Comparison of ENCODE assay signal across 9 mouse cellular contexts in genomic region chr1:134987962-134988341, GRCm38 (mm10). TPM values are rescaled to one million over a fixed set of nuclear protein-coding genes. Genes with fewer than 3 reads are reported as not detected.
DNase-seq lines count a peak whose midpoint lies in the region; ATAC-seq and TF ChIP-seq lines count a peak whose summit lies in the region.
"Had no signal": no experiment of that assay in that cellular context is flagged by ENCODE, and none has a peak within 500 bp of the region (broad histone marks: within the 10 kb centered on the region; RNA-seq: fewer than 3 reads in every experiment).

No protein-coding gene starts in this region.

- no peak for TF ChIP-seq EP300 in liver, postnatal 0 days (IDR thresholded peaks at IDR 0.05; ENCODE audit: low read depth)

- H3K27ac ChIP-seq in heart, embryonic 13.5 days (replicated peaks), result no peak overlapping the region
- H3K27ac ChIP-seq in hindbrain, embryonic 10.5 days, result peak overlapping the region; percentile 77
- no peak overlapping the region for H3K27ac ChIP-seq in liver, postnatal 0 days (ENCODE audit: low read depth)
- H3K27ac ChIP-seq: macrophage had no signal

- H3K36me3 ChIP-seq in heart, embryonic 13.5 days, result no peaks in the 10 kb centered on the region
- no peaks in the 10 kb centered on the region for H3K36me3 ChIP-seq in hindbrain, embryonic 10.5 days
- H3K36me3 ChIP-seq in liver, postnatal 0 days (replicated peaks; ENCODE audit: insufficient read depth, low read length), result no peaks in the 10 kb centered on the region

- H3K4me2 ChIP-seq in heart, embryonic 13.5 days, result peak overlapping the region; percentile 85
- H3K4me2 ChIP-seq in liver, postnatal 0 days (ENCODE audit: low read depth, low read length), result peak overlapping the region; percentile 64

- no peaks in the 10 kb centered on the region for H3K9me3 ChIP-seq in heart, embryonic 13.5 days
- no peaks in the 10 kb centered on the region for H3K9me3 ChIP-seq in hindbrain, embryonic 10.5 days
- H3K9me3 ChIP-seq in liver, postnatal 0 days (ENCODE audit: low read length), result no peaks in the 10 kb centered on the region

- peak overlapping the region; percentile 52 for H3K4me3 ChIP-seq in heart, embryonic 13.5 days
- H3K4me3 ChIP-seq in hindbrain, embryonic 10.5 days, result peak overlapping the region; percentile 55
- H3K4me3 ChIP-seq in liver, postnatal 0 days (ENCODE audit: low read depth, low read length), result peak overlapping the region; percentile 33

- no peak for ATAC-seq in heart, embryonic 13.5 days (ENCODE audit: extremely low read depth, insufficient number of reproducible peaks, low FRiP score, low TSS enrichment)
- no peak for ATAC-seq in liver, postnatal 0 days

- H3K27me3 ChIP-seq in heart, embryonic 13.5 days (replicated peaks), result peaks cover 46% of the 10 kb centered on the region
- H3K27me3 ChIP-seq in hindbrain, embryonic 10.5 days (ENCODE audit: insufficient read depth, poor library complexity, severe bottlenecking), result peaks cover 60% of the 10 kb centered on the region
- H3K27me3 ChIP-seq in liver, postnatal 0 days (ENCODE audit: insufficient read depth, low read length), result peaks cover 20% of the 10 kb centered on the region

- H3K9ac ChIP-seq in heart, embryonic 13.5 days, result peak overlapping the region; percentile 69
- peak overlapping the region; percentile 18; the same call in 1 of the 2 replicates for H3K9ac ChIP-seq in liver, postnatal 0 days (replicated peaks)

- DNase-seq in heart, adult 9 months (ENCODE audit: low spot score in 2 of 2), result no peak
- peak; percentile 27 for DNase-seq in ES-CJ7 (ENCODE audit: low read depth, low spot score)
- DNase-seq in hindbrain, embryonic 10.5 days (ENCODE audit: low spot score), result no peak
- no peak for DNase-seq in liver, postnatal 0 days
- no peak for DNase-seq in layer of hippocampus, adult 11-12 months (ENCODE audit: low spot score)
- no peak for DNase-seq in spleen, adult 12 weeks (ENCODE audit: low spot score)
- DNase-seq in urinary bladder, postnatal 25 days (ENCODE audit: low spot score), result no peak

- H3K4me1 ChIP-seq in heart, embryonic 13.5 days, result peaks cover 20% of the 10 kb centered on the region
- H3K4me1 ChIP-seq in hindbrain, embryonic 10.5 days (replicated peaks), result peaks cover 20% of the 10 kb centered on the region
- peaks cover 5% of the 10 kb centered on the region for H3K4me1 ChIP-seq in liver, postnatal 0 days (ENCODE audit: insufficient read depth)

- WGBS in heart, embryonic 13.5 days, result 7% methylated on average over 14 of the region's 14 CpGs
- 10% methylated on average over 14 of the region's 14 CpGs for WGBS in hindbrain, embryonic 10.5 days
- WGBS in liver, postnatal 0 days (ENCODE audit: insufficient replicate concordance), result 10% methylated on average over 14 of the region's 14 CpGs

- no peak for TF ChIP-seq CTCF in liver, postnatal 0 days (IDR thresholded peaks at IDR 0.05; ENCODE audit: low read depth)

RNA-seq across cellular contexts. Expression of gene Ube2t, which starts 25.6 kb away (rescaled TPM):
- 42.5 and 51.5 TPM in 2 replicates for polyA plus RNA-seq in heart, embryonic 13.5 days (2015; fragmentation: Nextera tagmentation; extraction: Ambion mirVana)
- polyA plus RNA-seq in hindbrain, embryonic 10.5 days (2016; fragmentation: Nextera tagmentation; extraction: Ambion mirVana), result 47.8 and 62.8 TPM in 2 replicates
- 17.1 and 17.6 TPM in 2 replicates for polyA plus RNA-seq in liver, postnatal 0 days (2015; fragmentation: Nextera tagmentation; extraction: Ambion mirVana)

RNA-seq across cellular contexts. Expression of gene Ppp1r12b, which starts 32.2 kb away (rescaled TPM):
- 20.3 and 20.4 TPM in 2 replicates for polyA plus RNA-seq in heart, embryonic 13.5 days (2015; fragmentation: Nextera tagmentation; extraction: Ambion mirVana)
- 6.7 and 7.2 TPM in 2 replicates for polyA plus RNA-seq in hindbrain, embryonic 10.5 days (2016; fragmentation: Nextera tagmentation; extraction: Ambion mirVana)
- 0.93 and 1.4 TPM in 2 replicates for polyA plus RNA-seq in liver, postnatal 0 days (2015; fragmentation: Nextera tagmentation; extraction: Ambion mirVana)
